Mouse (Mus musculus) myocyte (in vitro differentiated cells): ENCODE measurements at regions not wholly inside any gene's neighbourhood (a gene's known extent, or its start where the extent isn't known, plus 50 kb on each side); places are given as distances from the start of the nearest gene placed in this dataset.

ENCODE experiments used
- H3K27me3 ChIP-seq: one replicate; pipeline ENCODE4 v1.6.1; 2011; ENCODE audit not compliant: control insufficient read depth, insufficient read depth, insufficient read length
- H3K36me3 ChIP-seq: one replicate; pipeline ENCODE4 v1.6.1; 2011; ENCODE audit not compliant: control insufficient read depth, insufficient read depth
- H3K4me2 ChIP-seq: one replicate; pipeline ENCODE4 v1.6.1; 2011; ENCODE audit warnings: low read depth, control low read depth
- H3K4me3 ChIP-seq: one replicate; pipeline ENCODE4 v1.5.1; 2011; ENCODE audit warnings: mild to moderate bottlenecking, control low read depth, moderate library complexity
- H3K79me2 ChIP-seq: one replicate; pipeline ENCODE4 v1.6.1; 2011; ENCODE audit not compliant: control insufficient read depth, insufficient read depth
- H3ac ChIP-seq: one replicate; pipeline ENCODE4 v1.6.1; 2011; ENCODE audit not compliant: control insufficient read depth, insufficient read length
- CEBPB ChIP-seq: IDR thresholded peaks from 2 replicates; pipeline ENCODE4 v1.6.1; 2011; ENCODE audit warnings: mild to moderate bottlenecking, moderate library complexity; ENCODE audit not compliant: poor library complexity, insufficient read depth, severe bottlenecking
- E2F4 ChIP-seq: IDR thresholded peaks from one replicate; pipeline ENCODE4 v1.6.1; 2011; ENCODE audit warnings: mild to moderate bottlenecking, control low read depth, moderate library complexity; ENCODE audit not compliant: insufficient read depth
- MAX ChIP-seq: IDR thresholded peaks from one replicate; pipeline ENCODE4 v1.6.1; 2011; ENCODE audit warnings: low read depth, mild to moderate bottlenecking, control low read depth
- MYOD1 ChIP-seq, 3 experiments: IDR thresholded peaks; one replicate each; pipeline ENCODE4 v1.6.1; 2011; ENCODE audit warnings: control low read depth in 2 of 3, low read depth in 2 of 3, mild to moderate bottlenecking in 2 of 3, moderate library complexity in 1 of 3; ENCODE audit not compliant: insufficient read length in 2 of 3, control insufficient read depth in 1 of 3
- MYOG ChIP-seq, 3 experiments: IDR thresholded peaks; one replicate each; pipeline ENCODE4 v1.6.1; 2011; ENCODE audit warnings: control low read depth in 2 of 3, low read depth in 2 of 3, mild to moderate bottlenecking in 2 of 3; ENCODE audit not compliant: insufficient read length in 2 of 3, control insufficient read depth in 1 of 3, insufficient read depth in 1 of 3
- POLR2A ChIP-seq: IDR thresholded peaks from one replicate; pipeline ENCODE4 v1.6.1; 2011; ENCODE audit warnings: low read depth, mild to moderate bottlenecking, control low read depth, moderate library complexity; ENCODE audit not compliant: insufficient read length
- POLR2AphosphoS2 ChIP-seq: IDR thresholded peaks from one replicate; pipeline ENCODE4 v1.6.1; 2011; ENCODE audit warnings: low read depth, control low read depth; ENCODE audit not compliant: insufficient read length
- REST ChIP-seq: IDR thresholded peaks from one replicate; pipeline ENCODE4 v1.6.1; 2011; ENCODE audit warnings: mild to moderate bottlenecking, control low read depth, moderate library complexity; ENCODE audit not compliant: insufficient read depth, insufficient read length
- SRF ChIP-seq: IDR thresholded peaks from one replicate; pipeline ENCODE4 v1.6.1; 2011; ENCODE audit warnings: low read depth; ENCODE audit not compliant: control insufficient read depth, insufficient read length
- TCF12 ChIP-seq: IDR thresholded peaks from one replicate; pipeline ENCODE4 v1.6.1; 2011; ENCODE audit warnings: mild to moderate bottlenecking, control low read depth; ENCODE audit not compliant: poor library complexity, insufficient read depth, severe bottlenecking
- TCF3 ChIP-seq: IDR thresholded peaks from one replicate; pipeline ENCODE4 v1.6.1; 2011; ENCODE audit warnings: low read depth, control low read depth; ENCODE audit not compliant: insufficient read length
- USF1 ChIP-seq: IDR thresholded peaks from one replicate; pipeline ENCODE4 v1.6.1; 2011; ENCODE audit warnings: low read depth, mild to moderate bottlenecking, control low read depth, moderate library complexity

- no peaks in the 10 kb centered on the region for H3K36me3 ChIP-seq
- no peak overlapping the region for H3K4me2 ChIP-seq
- no peak overlapping the region for H3K4me3 ChIP-seq
Observed at GRCm38 (mm10) chr13:47778218-47779009, 482.6 kb upstream of the Id4 start.

GRCm38 (mm10) chr13:47784406-47784805, 476.6 kb upstream of the Id4 start:
- Histone ChIP-seq H3K4me2 (no peak overlapping the region), H3K79me2 (no peaks in the 10 kb centered on the region), H3K27me3 (no peaks in the 10 kb centered on the region), H3ac (no peak overlapping the region), H3K36me3 (no peaks in the 10 kb centered on the region), H3K4me3 (no peak overlapping the region)
- no peak for TF ChIP-seq E2F4
- no peak for TF ChIP-seq TCF12
- no peak for TF ChIP-seq POLR2AphosphoS2
- TF ChIP-seq MAX, result no peak
- TF ChIP-seq MYOG (IDR thresholded peaks at IDR 0.05; ENCODE audit: control insufficient read depth in 1 of 3, insufficient read depth in 1 of 3, insufficient read length in 2 of 3, low read depth in 2 of 3), result no peak
- no peak for TF ChIP-seq CEBPB
- no peak for TF ChIP-seq USF1
- no peak for TF ChIP-seq MYOD1 (IDR thresholded peaks at IDR 0.05; ENCODE audit: control insufficient read depth in 1 of 3, insufficient read length in 2 of 3, low read depth in 2 of 3)
- TF ChIP-seq SRF, result no peak
- no peak for TF ChIP-seq POLR2A
- no peak for TF ChIP-seq REST
- no peak for TF ChIP-seq TCF3

More at GRCm38 (mm10) chr13:47778218-47779009, 482.6 kb upstream of the Id4 start:
- Histone ChIP-seq H3K79me2 (no peaks in the 10 kb centered on the region), H3K27me3 (no peaks in the 10 kb centered on the region), H3ac (no peak overlapping the region)
- TF ChIP-seq CEBPB (no peak), MAX (no peak), TCF12 (no peak), E2F4 (no peak), POLR2AphosphoS2 (no peak), USF1 (no peak), SRF (no peak), REST (no peak), TCF3 (no peak), MYOG (IDR thresholded peaks at IDR 0.05; ENCODE audit: control insufficient read depth in 1 of 3, insufficient read depth in 1 of 3, insufficient read length in 2 of 3, low read depth in 2 of 3) (no peak), MYOD1 (IDR thresholded peaks at IDR 0.05; ENCODE audit: control insufficient read depth in 1 of 3, insufficient read length in 2 of 3, low read depth in 2 of 3) (no peak), POLR2A (no peak)

GRCm38 (mm10) chr13:47797859-47798258, 463.2 kb upstream of the Id4 start:
- no peaks in the 10 kb centered on the region for H3K79me2 ChIP-seq
- TF ChIP-seq MAX (no peak), TCF3 (no peak), POLR2AphosphoS2 (no peak), E2F4 (no peak), REST (no peak), USF1 (no peak), TCF12 (no peak), SRF (no peak), MYOG (IDR thresholded peaks at IDR 0.05; ENCODE audit: control insufficient read depth in 1 of 3, insufficient read depth in 1 of 3, insufficient read length in 2 of 3, low read depth in 2 of 3) (no peak), CEBPB (no peak), POLR2A (no peak), MYOD1 (IDR thresholded peaks at IDR 0.05; ENCODE audit: control insufficient read depth in 1 of 3, insufficient read length in 2 of 3, low read depth in 2 of 3) (no peak)
- no peaks in the 10 kb centered on the region for H3K36me3 ChIP-seq
- H3K4me2 ChIP-seq, result no peak overlapping the region
- no peaks in the 10 kb centered on the region for H3K27me3 ChIP-seq
- H3ac ChIP-seq, result no peak overlapping the region
- no peak overlapping the region for H3K4me3 ChIP-seq

GRCm38 (mm10) chr13:47811711-47812415, 449.2 kb upstream of the Id4 start:
- no peak overlapping the region for H3K4me2 ChIP-seq
- H3K27me3 ChIP-seq, result no peaks in the 10 kb centered on the region
- no peak overlapping the region for H3ac ChIP-seq
- TF ChIP-seq SRF, result no peak
- TF ChIP-seq TCF12, result no peak
- TF ChIP-seq E2F4, result no peak
- TF ChIP-seq USF1, result no peak
- no peak for TF ChIP-seq POLR2AphosphoS2
- TF ChIP-seq MYOG (IDR thresholded peaks at IDR 0.05; ENCODE audit: control insufficient read depth in 1 of 3, insufficient read depth in 1 of 3, insufficient read length in 2 of 3, low read depth in 2 of 3), result no peak
- TF ChIP-seq MYOD1 (IDR thresholded peaks at IDR 0.05; ENCODE audit: control insufficient read depth in 1 of 3, insufficient read length in 2 of 3, low read depth in 2 of 3), result no peak
- TF ChIP-seq TCF3, result no peak
- no peak for TF ChIP-seq REST
- no peak for TF ChIP-seq CEBPB
- TF ChIP-seq POLR2A, result no peak
- no peaks in the 10 kb centered on the region for H3K36me3 ChIP-seq
- no peaks in the 10 kb centered on the region for H3K79me2 ChIP-seq
- H3K4me3 ChIP-seq, result no peak overlapping the region
